Mouse (Mus musculus) C2C12 (cell line): ENCODE results near the gene Atp1b2.

Experiments
- CEBPB ChIP-seq: IDR thresholded peaks from one replicate; pipeline ENCODE4 v1.6.1; 2011; ENCODE audit warnings: low read depth, mild to moderate bottlenecking, control low read depth, moderate library complexity
- CTCF ChIP-seq: IDR thresholded peaks from one replicate; pipeline ENCODE4 v1.5.1; 2011; ENCODE audit not compliant: control insufficient read depth, insufficient read depth, insufficient read length
- FOSL1 ChIP-seq: IDR thresholded peaks from one replicate; pipeline ENCODE4 v1.8.0; 2011; ENCODE audit warnings: mild to moderate bottlenecking, low read length; ENCODE audit not compliant: poor library complexity, insufficient read depth, severe bottlenecking
- MAX ChIP-seq: IDR thresholded peaks from one replicate; pipeline ENCODE4 v1.6.1; 2011; ENCODE audit warnings: mild to moderate bottlenecking, control low read depth
- MYOD1 ChIP-seq: IDR thresholded peaks from one replicate; pipeline ENCODE4 v1.6.1; 2011; ENCODE audit warnings: low read depth; ENCODE audit not compliant: control insufficient read depth, insufficient read length
- MYOG ChIP-seq: IDR thresholded peaks from one replicate; pipeline ENCODE4 v1.6.1; 2011; ENCODE audit not compliant: control insufficient read depth, insufficient read length; ENCODE audit errors: extremely low read depth
- USF1 ChIP-seq: IDR thresholded peaks from one replicate; pipeline ENCODE4 v1.6.1; 2011; ENCODE audit warnings: low read depth, mild to moderate bottlenecking, control low read depth, moderate library complexity

GRCm38 (mm10) chr11:69616781-69617180, 11.0 kb upstream of the Atp1b2 start:
- TF ChIP-seq CTCF (no peak), MYOG (no peak), USF1 (no peak), MAX (no peak), MYOD1 (no peak), CEBPB (no peak), FOSL1 (no peak)
